Mouse (Mus musculus) cerebellum, postnatal 14 days (tissue): Measurements from ENCODE around the gene Nek5.

Source experiments
- DNase-seq, 2 experiments: peaks; one replicate each; pipeline ENCODE4 v3.0.0; 2021; ENCODE audit warnings: mixed read lengths in 2 of 2

Gene Nek5

GRCm38 (mm10) chr8:22079313-22080007 lies 45.4 kb downstream of the Nek5 start:
- no peak for DNase-seq

- peak in 1 of 2 experiments; percentile 18 for DNase-seq
Measured at GRCm38 (mm10) chr8:22061126-22061525, 63.7 kb downstream of the Nek5 start.

- DNase-seq: peak; percentile 97 to 98
Measured at GRCm38 (mm10) chr8:22060446-22060889, 64.4 kb downstream of the Nek5 start, which contains the start of gene Alg11. TSS of gene Alg11 (plus strand) at chr8:22060721.

GRCm38 (mm10) chr8:22059821-22060445 lies 64.9 kb downstream of the Nek5 start, which contains the start of gene Atp7b:
TSS of gene Atp7b (minus strand) at chr8:22060305.
- DNase-seq: no peak

GRCm38 (mm10) chr8:22059153-22059738 lies 65.6 kb downstream of the Nek5 start:
- no peak for DNase-seq

GRCm38 (mm10) chr8:22058368-22058767 lies 66.5 kb downstream of the Nek5 start:
- DNase-seq: no peak

GRCm38 (mm10) chr8:22056850-22057249 lies 68.0 kb downstream of the Nek5 start:
- DNase-seq: no peak

GRCm38 (mm10) chr8:22055492-22055877 lies 69.4 kb downstream of the Nek5 start:
- no peak for DNase-seq

GRCm38 (mm10) chr8:22054674-22055491 lies 70.0 kb downstream of the Nek5 start:
- DNase-seq: no peak

GRCm38 (mm10) chr8:22047699-22048464 lies 77.0 kb downstream of the Nek5 start:
- DNase-seq: peak; percentile 72 to 86

- no peak for DNase-seq
Measured at GRCm38 (mm10) chr8:22043706-22044105, 81.1 kb downstream of the Nek5 start.

GRCm38 (mm10) chr8:22042515-22042914 lies 82.3 kb downstream of the Nek5 start:
- DNase-seq: no peak

- no peak for DNase-seq
Measured at GRCm38 (mm10) chr8:22040153-22040509, 84.7 kb downstream of the Nek5 start.

- DNase-seq: no peak
Measured at GRCm38 (mm10) chr8:22039468-22040152, 85.2 kb downstream of the Nek5 start.

- no peak for DNase-seq
Measured at GRCm38 (mm10) chr8:22037022-22037421, 87.8 kb downstream of the Nek5 start.

GRCm38 (mm10) chr8:22036137-22036536 lies 88.7 kb downstream of the Nek5 start:
- DNase-seq: peak; percentile 17 to 20

GRCm38 (mm10) chr8:22030990-22031389 lies 93.9 kb downstream of the Nek5 start:
- no peak for DNase-seq

GRCm38 (mm10) chr8:22028973-22029372 lies 95.9 kb downstream of the Nek5 start:
- no peak for DNase-seq

GRCm38 (mm10) chr8:22025241-22025640 lies 99.6 kb downstream of the Nek5 start:
- no peak for DNase-seq
